Mouse (Mus musculus): ENCODE measurements around the gene Hmx3.

Hmx3 gene

GRCm38 (mm10) chr7:131542115-131542871 lies at the start of gene Hmx3:
Hmx3 (plus strand) TSS chr7:131542867.
- DNase-seq (ENCODE audit: low read depth, low spot score): peak; percentile 28

GRCm38 (mm10) chr7:131503739-131504138 lies 38.9 kb upstream of the Hmx3 start:
- DNase-seq (ENCODE audit: low read depth, low spot score): no peak

- DNase-seq (ENCODE audit: low read depth, low spot score): peak; percentile 68
These were observed 2.7 kb upstream of the Hmx3 start for GRCm38 (mm10) chr7:131539979-131540378.

GRCm38 (mm10) chr7:131541184-131542114 lies 1.2 kb upstream of the Hmx3 start:
- DNase-seq (ENCODE audit: low read depth, low spot score): peak; percentile 6

GRCm38 (mm10) chr7:131542872-131543622 lies 380 bp downstream of the Hmx3 start:
- DNase-seq (ENCODE audit: low read depth, low spot score): no peak

- peak; percentile 29 for DNase-seq (ENCODE audit: low read depth, low spot score)
These were observed 1.2 kb downstream of the Hmx3 start for GRCm38 (mm10) chr7:131543623-131544481.

GRCm38 (mm10) chr7:131544871-131545270 lies 2.2 kb downstream of the Hmx3 start:
- DNase-seq (ENCODE audit: low read depth, low spot score): no peak

GRCm38 (mm10) chr7:131545701-131546385 lies 3.2 kb downstream of the Hmx3 start:
- no peak for DNase-seq (ENCODE audit: low read depth, low spot score)

GRCm38 (mm10) chr7:131546423-131546822 lies 3.8 kb downstream of the Hmx3 start:
- DNase-seq (ENCODE audit: low read depth, low spot score): no peak

- no peak for DNase-seq (ENCODE audit: low read depth, low spot score)
These were observed 4.8 kb downstream of the Hmx3 start for GRCm38 (mm10) chr7:131547481-131547880.

- DNase-seq (ENCODE audit: low read depth, low spot score): no peak
These were observed 5.8 kb downstream of the Hmx3 start, which contains the start of gene Hmx2 for GRCm38 (mm10) chr7:131548473-131548872. Hmx2 (plus strand) TSS chr7:131548773.

- no peak for DNase-seq (ENCODE audit: low read depth, low spot score)
These were observed 8.8 kb downstream of the Hmx3 start for GRCm38 (mm10) chr7:131551471-131551870.

GRCm38 (mm10) chr7:131551931-131552741 lies 9.5 kb downstream of the Hmx3 start:
- DNase-seq (ENCODE audit: low read depth, low spot score): no peak

GRCm38 (mm10) chr7:131552781-131553180 lies 10.1 kb downstream of the Hmx3 start:
- DNase-seq (ENCODE audit: low read depth, low spot score): no peak

GRCm38 (mm10) chr7:131553771-131554175 lies 11.1 kb downstream of the Hmx3 start:
- peak; percentile 61 for DNase-seq (ENCODE audit: low read depth, low spot score)

GRCm38 (mm10) chr7:131554341-131555180 lies 11.9 kb downstream of the Hmx3 start:
- DNase-seq (ENCODE audit: low read depth, low spot score): no peak

- DNase-seq (ENCODE audit: low read depth, low spot score): peak; percentile 44
These were observed 12.8 kb downstream of the Hmx3 start for GRCm38 (mm10) chr7:131555301-131556081.

GRCm38 (mm10) chr7:131556116-131556515 lies 13.4 kb downstream of the Hmx3 start:
- no peak for DNase-seq (ENCODE audit: low read depth, low spot score)

Measured in CD4-positive helper T cell, adult 2 months (primary cell).